Mouse (Mus musculus): Measurements from ENCODE around the gene Pomt1.

Gene Pomt1

DNA sequence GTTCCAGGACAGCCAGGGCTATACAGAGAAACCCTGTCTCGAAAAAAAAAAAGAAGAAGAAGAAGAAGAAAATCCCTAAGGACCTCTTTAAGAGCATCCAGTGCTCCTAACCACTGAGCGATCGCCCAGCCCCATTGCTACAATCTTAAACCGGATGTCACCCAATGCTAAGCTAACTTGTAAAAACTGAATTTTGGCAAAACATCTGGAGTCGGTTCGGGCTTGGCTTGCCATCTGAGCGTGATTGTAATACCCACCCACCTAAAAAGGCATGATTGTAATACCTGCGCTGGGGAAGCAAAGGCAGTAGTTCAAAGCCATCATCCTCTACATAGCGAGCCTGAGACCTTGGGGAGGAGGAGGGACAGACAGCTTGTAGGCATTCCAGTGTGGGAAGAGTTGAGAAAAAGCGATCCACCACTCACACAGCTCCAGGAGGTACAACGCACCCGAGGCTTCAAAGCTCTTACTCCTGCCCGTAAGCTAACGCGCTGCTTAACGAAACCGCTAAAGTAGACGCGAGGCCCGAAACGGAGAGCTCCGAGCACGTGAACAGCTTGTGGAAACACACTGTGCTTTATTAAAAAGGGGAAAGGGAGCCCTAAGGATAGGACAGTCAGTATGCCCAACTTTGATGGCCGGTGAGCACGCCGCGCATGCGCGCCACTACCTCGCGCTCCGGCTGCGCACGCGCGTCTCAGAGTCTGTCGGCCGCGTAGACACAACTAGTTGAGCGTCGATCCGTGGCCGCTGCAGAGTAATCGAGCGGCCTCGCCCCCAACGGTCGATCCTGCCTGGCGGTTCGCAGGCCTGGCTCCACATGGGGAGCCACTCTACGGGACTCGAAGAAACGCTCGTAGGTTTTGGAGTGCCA lies at the start of gene Pomt1:
Gene Pomt1 (plus strand): TSS at position 705 of the 874 bp plus-strand sequence.
- peak; percentile 94 for DNase-seq (ENCODE audit: extremely low spot score, low read depth, low spot score)

DNA sequence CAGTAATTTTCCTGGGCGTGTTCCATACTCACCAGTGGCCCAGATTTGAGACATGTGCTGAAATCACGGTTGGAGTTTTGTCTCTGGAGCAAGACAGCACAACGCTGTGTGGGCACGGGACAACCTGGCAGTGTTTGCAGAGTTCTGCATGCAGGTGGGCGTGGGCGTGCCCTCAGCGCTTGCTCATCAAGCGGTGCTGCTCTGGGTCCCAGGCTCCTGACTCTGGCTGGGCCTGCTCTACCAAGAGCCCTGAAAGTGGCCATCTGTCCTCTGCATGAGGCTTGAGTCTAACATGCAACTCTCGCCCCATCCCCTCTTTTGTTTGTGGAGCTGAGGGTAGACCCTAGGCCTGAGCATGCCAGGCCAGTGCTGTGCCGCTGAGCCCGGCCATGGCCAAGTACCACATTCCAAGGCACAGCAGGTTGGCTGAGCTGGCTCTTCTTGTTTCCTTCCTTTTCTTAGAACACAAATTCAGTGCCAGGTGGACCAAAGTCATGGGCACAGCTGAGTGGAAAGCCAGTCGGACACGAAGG lies 49.3 kb upstream of the Pomt1 start:
- DNase-seq (ENCODE audit: extremely low spot score, low read depth, low spot score): no peak

DNA sequence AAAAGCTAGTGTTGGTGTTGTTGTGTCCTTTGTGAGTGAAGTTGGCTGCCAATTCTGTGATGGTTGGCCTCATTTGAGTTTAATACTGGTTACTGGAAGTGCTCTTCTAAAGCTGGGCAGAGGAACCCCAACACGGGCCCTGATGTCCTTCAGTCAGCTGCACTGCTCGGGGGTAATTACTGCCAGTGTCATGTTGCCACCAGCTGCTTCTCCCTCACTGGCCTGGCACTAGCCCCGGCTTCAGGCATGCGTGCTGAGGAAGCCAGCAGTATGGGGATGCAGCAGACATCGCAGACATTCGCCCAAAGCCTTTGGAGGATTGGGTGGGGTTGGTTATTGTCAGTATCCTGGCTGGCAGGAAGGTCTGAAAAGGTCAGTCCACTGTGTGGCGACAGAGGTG lies 48.7 kb upstream of the Pomt1 start:
- no peak for DNase-seq (ENCODE audit: extremely low spot score, low read depth, low spot score)

DNA sequence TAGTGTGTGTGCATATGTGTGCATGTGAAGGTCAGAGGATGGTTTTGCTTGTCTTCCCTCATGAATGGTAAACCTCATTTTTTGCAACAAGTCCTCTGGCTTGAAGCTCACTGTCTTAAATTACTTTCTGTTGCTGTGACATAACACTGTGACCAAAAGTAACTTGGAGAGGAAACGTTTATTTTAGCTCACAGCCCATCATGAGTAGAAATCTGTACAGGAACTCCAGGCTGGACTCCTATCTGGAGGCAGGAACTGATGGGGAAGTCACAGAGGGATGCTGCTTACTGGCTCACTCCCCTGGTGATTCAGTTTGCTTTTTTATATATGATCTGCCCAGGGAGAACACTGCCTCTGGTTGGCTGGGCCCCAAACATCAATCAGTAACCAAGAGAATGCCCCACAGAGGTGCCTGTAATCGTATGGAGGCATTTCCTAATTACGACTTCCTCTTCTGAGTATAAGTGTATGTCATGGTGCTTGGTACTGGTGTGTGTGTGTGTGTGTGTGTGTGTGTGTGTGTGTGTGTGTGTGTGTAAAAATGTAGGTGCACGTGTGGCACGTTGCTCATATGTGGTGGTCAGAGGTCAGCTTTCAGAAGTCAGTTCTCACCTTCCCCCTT lies 47.2 kb upstream of the Pomt1 start:
- no peak for DNase-seq (ENCODE audit: extremely low spot score, low read depth, low spot score)

DNA sequence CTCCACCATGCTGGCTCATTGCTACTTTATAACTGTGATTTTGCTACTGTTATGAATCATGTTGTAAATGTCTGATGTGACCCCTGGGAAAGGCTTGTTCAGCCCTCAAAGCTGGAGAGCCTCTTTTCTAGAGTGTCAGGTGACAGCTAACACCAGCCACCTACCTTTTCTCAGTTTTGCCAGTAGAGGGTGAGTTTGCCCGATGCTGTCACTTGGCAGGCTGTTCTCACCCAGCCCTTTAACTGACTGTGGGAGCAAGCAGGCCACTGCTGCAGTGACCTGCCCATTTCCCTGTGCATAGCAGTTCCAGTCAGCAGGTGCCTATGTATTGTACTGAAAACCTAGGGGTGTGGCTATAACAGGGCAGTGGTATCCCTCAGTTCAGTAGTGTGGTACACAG lies 45.8 kb upstream of the Pomt1 start:
- DNase-seq (ENCODE audit: extremely low spot score, low read depth, low spot score): no peak

DNA sequence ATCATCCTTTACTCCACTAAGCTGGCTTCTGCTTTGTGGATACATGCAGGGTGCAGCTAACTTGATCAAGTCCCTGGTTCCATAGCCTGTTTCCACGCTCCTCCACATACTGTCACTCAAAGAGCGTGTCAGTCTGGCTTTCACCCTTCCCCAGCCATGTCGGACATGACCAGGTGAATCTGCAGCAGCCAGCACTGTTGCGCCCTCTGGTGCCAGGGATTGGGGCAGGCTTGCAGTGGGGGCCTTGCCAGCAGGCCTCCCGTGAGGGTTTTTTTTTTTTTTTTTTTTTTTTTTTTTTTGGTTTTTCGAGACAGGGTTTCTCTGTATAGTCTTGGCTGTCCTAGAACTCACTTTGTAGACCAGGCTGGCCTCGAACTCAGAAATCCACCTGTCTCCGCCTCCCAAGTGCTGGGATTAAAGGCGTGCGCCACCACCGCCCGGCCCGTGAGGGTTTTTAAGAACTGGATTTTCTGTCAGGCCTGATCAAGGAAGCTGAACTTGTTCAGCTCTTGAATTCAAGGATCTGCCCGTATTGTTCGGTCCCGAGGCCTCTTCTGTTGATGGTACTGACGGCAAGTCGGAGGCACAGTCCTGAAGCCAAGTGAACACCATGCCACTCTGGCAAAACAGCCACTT lies 44.4 kb upstream of the Pomt1 start:
- DNase-seq (ENCODE audit: extremely low spot score, low read depth, low spot score): no peak

DNA sequence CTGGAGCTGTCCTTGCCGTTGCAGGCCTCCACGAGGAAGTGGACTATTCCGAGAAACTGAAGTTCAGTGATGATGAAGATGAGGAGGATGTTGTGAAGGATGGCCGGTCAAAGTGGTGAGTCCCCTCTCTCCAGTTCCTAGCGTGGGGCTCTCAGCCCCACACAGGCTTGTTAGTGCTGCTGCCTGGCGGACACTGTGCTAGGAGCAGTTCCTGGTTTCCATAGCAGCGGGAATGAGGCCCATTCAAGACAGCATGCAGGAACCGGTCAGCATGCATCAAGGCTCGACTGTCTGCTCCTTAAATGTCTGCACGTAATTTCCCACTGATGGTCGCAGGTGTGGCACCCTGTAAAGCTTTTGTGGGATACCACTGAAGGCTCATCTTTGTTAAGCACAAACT lies 37.4 kb upstream of the Pomt1 start:
- no peak for DNase-seq (ENCODE audit: extremely low spot score, low read depth, low spot score)

DNA sequence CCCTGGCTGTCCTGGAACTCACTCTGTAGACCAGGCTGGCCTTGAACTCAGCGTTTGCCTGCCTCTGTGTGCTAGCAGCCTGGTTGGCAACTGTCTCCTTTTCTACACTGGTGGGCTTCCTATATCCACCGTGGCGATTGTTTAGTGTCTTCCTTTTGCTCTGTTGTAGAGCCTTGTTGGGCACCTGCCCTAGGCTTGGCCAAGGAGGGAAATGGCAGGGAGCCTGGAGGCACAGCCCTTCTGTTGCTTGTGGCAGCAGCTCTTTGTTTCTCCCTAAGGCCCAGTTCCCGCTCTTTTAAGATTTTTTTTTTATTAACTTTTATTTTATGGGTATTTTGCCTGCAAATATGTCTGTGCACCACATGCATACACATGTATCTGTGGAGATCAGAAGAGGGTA lies 36.4 kb upstream of the Pomt1 start:
- DNase-seq (ENCODE audit: extremely low spot score, low read depth, low spot score): no peak

DNA sequence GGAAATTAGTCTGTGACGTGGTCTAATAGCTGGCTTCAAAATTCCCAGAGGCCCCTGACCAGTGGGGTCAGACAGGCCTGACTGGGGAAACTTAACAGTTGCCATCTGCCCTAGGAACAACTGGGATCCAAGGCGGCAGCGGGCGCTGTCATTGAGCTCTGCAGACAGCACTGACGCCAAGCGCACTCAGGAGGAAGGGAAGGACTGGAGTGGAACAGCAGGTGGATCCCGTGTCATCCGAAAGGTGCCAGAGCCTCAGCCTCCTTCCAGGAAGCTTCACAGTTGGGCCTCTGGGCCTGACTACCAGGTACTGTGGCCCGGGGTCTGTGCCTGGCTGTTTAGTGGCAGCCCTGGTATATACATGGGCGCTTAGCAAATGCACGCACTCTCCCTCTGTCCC lies 35.7 kb upstream of the Pomt1 start:
- no peak for DNase-seq (ENCODE audit: extremely low spot score, low read depth, low spot score)

DNA sequence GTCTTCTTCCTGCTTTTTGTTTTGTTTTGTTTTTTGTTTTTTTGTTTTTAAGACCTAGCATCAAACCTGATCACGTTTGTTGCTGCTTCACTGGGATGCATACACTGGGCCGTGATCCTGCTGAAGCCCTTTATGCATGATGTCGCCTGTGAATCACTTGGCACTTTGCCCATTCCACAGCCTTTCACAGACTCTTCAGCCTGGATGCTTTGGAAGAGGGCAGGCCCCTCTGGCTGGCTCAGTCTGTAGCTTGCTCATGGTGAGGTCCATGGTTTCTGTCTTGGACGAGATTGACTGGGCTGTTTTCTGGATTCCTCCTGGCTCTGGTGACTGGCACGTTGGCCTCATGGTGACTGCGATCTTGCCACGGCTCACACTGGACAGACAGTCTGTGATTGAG lies 34.9 kb upstream of the Pomt1 start:
- DNase-seq (ENCODE audit: extremely low spot score, low read depth, low spot score): no peak

DNA sequence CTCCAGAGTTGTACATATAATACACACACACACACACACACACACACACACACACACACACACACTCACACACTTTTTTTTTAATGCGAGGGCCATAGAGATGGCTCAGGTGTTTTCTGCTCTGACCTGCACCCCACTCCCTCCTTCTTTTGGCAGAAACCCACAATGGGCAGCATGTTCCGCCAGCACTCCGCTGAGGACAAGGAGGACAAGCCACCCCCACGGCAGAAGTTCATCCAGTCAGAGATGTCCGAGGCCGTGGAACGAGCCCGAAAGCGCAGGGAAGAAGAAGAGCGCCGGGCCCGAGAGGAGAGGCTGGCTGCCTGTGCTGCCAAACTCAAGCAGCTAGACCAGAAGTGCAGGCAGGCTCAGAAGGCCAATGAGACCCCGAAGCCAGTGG lies 32.5 kb upstream of the Pomt1 start:
- DNase-seq (ENCODE audit: extremely low spot score, low read depth, low spot score): no peak

DNA sequence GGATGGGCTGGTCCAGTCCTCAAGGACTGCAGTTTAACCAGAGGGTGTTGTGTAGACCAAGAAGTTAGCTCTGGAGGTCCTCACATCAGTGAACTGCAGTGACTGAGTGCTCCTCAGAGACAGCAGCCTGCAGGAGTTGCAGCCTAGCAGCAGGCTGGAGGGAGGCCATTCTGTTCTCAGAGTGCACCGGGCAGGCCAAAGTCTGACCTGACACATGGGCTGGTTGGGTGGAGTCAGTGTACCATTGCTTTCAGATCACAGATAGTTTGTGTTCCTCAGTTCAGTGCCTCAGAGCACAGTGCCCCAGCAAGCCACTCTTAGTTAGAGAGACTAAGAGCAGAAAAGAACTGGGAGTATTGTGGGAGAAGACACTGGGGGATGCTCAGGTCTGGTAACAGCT lies 28.7 kb upstream of the Pomt1 start:
- no peak for DNase-seq (ENCODE audit: extremely low spot score, low read depth, low spot score)

DNA sequence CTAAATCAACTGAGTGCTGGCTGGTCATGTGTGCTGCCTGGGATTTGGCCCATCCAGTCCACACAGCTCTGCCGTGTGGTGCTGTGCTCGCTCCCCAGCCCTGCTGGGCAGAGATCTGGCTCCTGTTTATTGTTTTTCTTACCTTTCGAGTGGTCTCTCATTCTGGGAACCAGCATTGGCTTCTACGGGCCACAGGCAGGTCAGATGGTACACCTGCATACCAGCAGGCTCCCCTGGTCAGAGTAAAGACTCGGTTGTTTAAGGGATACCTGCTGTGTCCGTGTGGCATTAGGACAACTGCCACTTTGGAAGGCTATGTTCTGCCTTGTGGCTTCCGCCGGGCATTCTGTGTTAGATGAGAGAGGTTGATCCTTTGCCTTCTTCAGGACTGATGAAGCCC lies 24.7 kb upstream of the Pomt1 start:
- no peak for DNase-seq (ENCODE audit: extremely low spot score, low read depth, low spot score)

DNA sequence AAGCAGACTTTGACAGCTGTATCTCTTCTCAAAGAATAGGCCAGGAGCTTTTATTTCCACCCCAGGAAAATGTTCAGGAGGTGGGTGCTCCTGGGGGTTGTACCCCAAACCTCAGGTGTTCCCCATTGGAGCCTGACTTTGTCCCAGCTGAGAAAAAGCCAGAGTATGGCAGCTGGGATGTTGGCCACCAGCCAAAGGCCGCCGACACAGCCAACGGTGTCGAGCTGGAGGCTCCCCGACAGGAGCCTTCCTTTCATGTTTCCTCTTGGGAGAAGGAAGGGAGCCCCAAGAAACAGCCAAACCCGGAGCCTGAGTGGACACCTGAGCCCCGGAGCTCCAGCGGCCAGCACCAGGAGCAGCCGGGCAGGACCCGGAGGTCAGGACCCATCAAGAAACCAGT lies 23.4 kb upstream of the Pomt1 start:
- no peak for DNase-seq (ENCODE audit: extremely low spot score, low read depth, low spot score)

DNA sequence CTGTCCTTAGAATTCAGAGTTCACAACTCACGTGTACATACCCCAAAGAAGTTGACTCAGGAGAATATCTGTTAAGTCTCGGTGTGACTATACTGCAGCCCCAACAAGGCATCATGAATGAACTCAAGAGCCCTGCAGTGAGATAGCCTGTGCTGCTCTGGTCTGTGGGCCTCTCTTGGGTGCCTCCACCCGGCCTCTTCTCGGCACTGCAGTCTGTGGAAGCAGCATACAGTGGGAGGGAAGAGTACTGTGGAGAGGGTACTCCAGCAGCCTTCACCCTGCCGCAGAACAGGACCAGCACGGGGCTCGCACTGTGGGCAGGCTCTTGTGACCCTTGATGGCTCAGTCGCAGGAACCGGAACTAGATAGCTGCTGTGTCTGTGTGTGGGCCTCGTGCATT lies 20.8 kb upstream of the Pomt1 start:
- no peak for DNase-seq (ENCODE audit: extremely low spot score, low read depth, low spot score)

DNA sequence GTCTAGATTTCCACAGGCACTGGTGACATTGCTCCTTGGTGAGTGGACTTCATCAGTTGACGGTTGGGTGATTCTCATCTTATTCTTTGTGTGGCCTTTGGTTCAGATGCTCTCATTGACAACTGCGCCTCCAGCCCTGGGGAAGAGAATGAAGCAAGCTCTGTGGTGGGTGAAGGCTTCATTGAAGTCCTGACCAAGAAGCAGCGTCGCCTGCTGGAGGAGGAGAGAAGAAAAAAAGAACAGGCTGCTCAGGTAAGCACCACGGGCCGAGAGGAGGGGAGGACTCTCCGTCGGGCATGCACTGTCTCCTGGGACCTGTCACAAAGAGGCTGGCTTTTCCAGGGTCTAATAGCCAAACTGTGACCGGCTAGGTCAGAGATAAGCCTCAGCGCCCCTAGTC lies 19.9 kb upstream of the Pomt1 start:
- DNase-seq (ENCODE audit: extremely low spot score, low read depth, low spot score): no peak

DNA sequence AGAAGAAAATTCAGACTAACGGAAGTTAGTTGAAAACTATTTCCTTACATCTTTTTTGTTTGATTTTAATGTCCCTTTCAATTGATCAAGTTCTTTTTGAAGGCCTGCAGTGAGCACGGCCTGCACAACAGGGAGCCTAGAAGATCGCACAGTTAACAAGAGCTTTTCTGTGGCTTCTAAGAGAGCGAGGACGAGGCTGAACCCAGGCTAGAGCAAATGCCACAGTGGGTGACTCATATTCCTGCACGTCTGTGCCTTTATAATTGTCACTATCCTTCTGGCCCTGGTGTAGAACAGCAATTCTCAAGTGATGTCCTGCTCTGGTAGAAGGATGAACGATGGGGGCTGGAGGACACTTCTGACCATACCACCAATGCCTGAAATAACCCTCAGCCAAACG lies 18.7 kb upstream of the Pomt1 start:
- no peak for DNase-seq (ENCODE audit: extremely low spot score, low read depth, low spot score)

DNA sequence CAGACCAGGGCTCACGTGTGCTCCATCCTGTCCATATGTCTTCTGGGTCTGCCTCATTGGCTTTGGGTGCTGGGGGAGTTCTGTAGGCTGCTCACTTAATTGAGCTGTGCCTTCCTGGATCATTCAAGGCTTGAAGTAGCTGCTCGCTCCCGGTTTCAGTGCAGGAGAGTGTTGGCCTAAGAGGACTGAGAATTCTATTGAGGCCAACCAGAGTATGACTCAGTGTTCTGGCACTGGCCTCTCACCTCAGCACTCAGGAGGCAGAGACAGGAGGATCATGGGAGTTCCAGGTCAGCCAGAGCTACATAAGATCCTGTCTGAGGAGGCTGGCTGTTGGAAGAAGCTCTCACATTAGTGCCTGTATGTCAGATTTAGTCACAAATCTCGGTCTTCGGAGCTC lies 18.3 kb upstream of the Pomt1 start:
- DNase-seq (ENCODE audit: extremely low spot score, low read depth, low spot score): no peak

DNA sequence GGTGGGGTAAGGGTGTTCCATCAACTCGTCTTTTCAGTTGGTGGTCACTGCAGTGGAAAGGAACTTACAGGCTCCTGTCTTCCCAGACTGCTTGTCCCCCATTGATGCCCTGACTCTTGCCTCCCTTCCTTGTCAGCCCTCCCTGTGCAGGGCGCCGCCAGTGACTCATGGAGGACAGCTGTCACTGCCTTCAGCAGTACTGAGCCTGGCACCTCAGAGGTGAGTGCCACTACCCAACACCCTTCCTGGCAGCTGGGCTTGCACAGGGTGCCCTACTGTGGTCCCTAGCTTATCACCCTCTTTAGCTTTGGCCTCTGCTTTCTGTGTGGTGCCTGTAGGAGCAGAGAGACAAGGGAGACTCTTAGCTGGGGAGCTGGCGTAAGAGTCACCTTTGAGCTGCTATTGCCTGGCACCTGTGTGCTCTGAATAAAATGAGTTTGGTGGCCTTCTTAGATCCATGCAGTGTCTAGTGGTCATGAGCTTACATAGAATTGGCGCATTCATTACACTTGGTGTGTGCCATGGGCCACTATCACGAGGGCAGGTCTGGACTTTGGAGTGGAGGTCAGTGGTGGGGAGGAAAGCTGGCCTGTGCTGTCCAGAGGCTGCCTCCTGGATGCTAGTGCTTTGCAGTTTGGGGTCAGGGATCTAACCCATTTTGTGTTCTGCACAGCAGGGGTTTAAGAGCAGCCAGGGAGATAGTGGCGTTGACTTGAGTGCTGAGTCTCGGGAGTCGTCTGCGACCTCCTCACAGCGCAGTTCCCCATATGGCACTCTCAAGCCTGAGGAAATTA lies 17.7 kb upstream of the Pomt1 start:
- DNase-seq (ENCODE audit: extremely low spot score, low read depth, low spot score): no peak

DNA sequence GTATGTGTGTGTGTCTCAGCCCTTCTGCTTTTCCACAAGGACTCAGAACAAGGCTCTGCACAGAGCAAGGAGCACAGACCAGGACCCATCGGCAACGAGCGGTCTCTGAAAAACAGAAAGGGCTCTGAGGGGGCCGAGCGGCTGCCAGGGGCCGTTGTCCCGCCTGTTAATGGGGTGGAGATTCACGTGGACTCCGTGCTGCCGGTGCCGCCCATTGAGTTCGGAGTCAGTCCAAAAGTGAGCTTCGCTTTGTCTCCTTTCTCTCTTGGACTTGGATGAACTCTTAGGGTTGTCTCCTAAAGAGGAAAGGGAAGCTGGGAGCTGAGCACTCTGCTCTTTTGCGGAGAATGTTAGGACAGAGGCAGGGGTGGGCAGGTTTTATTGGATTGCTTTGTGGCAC lies 16.9 kb upstream of the Pomt1 start:
- no peak for DNase-seq (ENCODE audit: extremely low spot score, low read depth, low spot score)

DNA sequence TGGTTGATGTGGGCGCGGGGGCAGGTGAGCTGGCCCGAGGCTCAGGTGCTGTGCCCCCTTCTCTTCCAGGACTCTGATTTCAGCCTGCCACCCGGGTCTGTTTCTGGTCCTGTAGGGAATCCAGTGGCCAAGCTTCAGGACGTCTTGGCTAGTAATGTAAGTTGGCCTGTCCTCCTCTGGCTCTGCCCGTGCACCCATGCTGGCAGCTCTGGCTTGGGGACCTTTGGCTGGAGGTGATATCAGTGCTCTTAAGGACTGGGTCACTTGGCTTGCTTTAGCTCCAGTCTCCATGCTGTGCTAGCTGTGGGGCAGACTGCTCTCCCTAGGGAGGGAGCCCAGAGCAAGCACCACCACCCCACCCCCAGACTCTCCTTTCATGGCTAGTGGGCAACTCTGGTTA lies 16.4 kb upstream of the Pomt1 start:
- no peak for DNase-seq (ENCODE audit: extremely low spot score, low read depth, low spot score)
